Mouse (Mus musculus): ENCODE data around the gene Dusp1. TPM values are rescaled to one million over a fixed set of nuclear protein-coding genes. Genes with fewer than 3 reads are reported as not detected.

The Dusp1 gene
- polyA plus RNA-seq, 1 experiment from 2014 or later: 465 TPM

DNA sequence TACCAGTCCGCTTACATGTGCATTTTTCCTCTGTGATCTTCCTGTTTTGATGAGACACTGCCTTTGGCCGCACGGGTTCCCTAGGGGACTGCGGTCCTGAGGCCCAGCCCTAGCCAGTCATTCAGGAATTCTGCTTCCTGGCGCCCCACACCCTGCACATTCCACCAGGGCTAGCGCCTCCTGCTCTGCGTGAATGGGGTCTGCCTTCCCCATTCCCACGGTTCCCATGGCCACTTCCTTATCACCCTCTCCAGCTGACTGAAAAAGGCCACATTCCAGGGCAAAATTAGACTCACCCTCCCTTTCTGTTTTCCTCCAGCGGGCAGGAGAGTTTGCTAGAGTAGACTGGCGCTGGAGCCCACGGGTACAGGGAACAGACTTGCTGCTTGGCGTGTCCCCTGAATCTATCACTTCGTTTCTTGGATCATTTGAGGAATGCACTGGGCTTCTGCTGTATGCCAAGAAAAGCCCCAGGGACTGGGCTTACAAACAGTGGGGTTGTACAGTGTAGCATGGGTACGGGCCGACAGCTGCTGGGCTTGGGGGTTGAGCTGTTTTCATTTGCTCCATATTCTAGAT lies 22.7 kb upstream of the Dusp1 start:
- CTCF ChIA-PET: interaction anchor here (0.8 to 2.1 kb wide), 3 partner anchors 36 to 76 kb away, joined by 3 to 4 read pairs (median 3); no protein-coding TSS in a partner anchor
- H3K27me3 ChIP-seq: no peaks in the 10 kb centered on the region
- no peak for TF ChIP-seq CTCF (IDR thresholded peaks at IDR 0.05)
- POLR2A ChIA-PET: interaction anchor here (0.7 to 1.6 kb wide), 4 partner anchors 11 to 76 kb away, joined by 3 to 5 read pairs (median 3); no protein-coding TSS in a partner anchor
- ATAC-seq: peak; percentile 89
- DNase-seq (ENCODE audit: low read depth, low spot score): peak; percentile 91
- in situ Hi-C loops (cut with MboI; ENCODE audit: low pct_unique_long_range_greater_than_20kb): no loop called here

DNA sequence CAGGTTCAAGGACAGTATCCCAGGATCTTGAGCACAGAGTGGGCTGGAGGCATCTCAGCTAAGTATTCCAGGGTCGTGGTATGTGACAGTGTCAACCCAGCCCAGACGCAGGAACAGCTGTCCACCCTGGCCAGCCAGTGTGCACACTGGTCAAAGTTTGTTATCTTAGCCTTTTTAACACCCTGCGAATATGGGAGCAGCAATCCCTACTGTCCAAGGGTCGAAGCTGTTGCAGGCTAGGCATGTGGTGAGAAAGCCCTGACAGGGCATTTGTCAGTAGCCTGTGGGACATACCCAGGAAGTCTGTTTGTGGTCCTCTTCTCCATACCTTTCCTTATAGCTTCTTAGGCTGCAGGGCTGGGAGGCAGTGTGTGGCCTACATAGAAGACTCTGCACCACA lies 22.1 kb upstream of the Dusp1 start:
- no peak for TF ChIP-seq CTCF (IDR thresholded peaks at IDR 0.05)
- ATAC-seq: peak; percentile 20
- no peak for DNase-seq (ENCODE audit: low read depth, low spot score)
- ChIA-PET POLR2A (interaction anchor here (0.6 to 1.6 kb wide), 4 partner anchors 16 to 76 kb away, joined by 3 to 5 read pairs (median 4); no protein-coding TSS in a partner anchor), CTCF (interaction anchor here (0.8 to 2.1 kb wide), 3 partner anchors 37 to 75 kb away, joined by 3 to 4 read pairs (median 3); no protein-coding TSS in a partner anchor)
- in situ Hi-C loops (cut with MboI; ENCODE audit: low pct_unique_long_range_greater_than_20kb): no loop called here
- no peaks in the 10 kb centered on the region for H3K27me3 ChIP-seq

DNA sequence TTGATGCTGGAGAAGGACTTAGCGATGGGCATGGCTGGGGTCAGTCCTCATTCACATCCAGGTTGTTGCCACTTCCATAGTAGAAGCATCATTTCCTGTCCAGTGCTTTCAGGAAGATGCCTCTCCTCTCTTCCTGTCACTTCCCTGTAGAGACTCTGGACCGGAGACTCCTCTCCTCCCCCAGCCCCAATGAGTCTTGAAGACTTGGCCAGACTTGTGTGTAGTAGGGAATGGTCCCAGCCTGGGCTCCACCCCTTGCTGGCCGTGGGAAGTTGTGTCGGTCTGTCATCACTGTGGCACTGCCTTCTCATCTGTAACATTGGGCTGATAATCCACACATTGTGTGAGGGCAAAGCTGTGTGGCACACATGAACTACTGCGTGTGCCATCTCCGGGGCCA lies 21.7 kb upstream of the Dusp1 start:
- POLR2A ChIA-PET: interaction anchor here (0.6 to 1.5 kb wide), 3 partner anchors 17 to 75 kb away, joined by 3 to 5 read pairs (median 4); no protein-coding TSS in a partner anchor
- no peak for TF ChIP-seq CTCF (IDR thresholded peaks at IDR 0.05)

GRCm38 (mm10) chr17:26583056-26583455 lies 21.1 kb upstream of the Dusp1 start:
- TF ChIP-seq CTCF (IDR thresholded peaks at IDR 0.05): no peak
- in situ Hi-C loops (cut with MboI; ENCODE audit: low pct_unique_long_range_greater_than_20kb): no loop called here
- CTCF ChIA-PET: interaction anchor here (1.3 kb wide), 1 partner anchor 10 kb away, joined by 7 read pairs; no protein-coding TSS in a partner anchor
- DNase-seq (ENCODE audit: low read depth, low spot score): no peak
- POLR2A ChIA-PET: interaction anchor here (0.7 to 1.0 kb wide), 2 partner anchors 29 to 76 kb away, joined by 3 read pairs; no protein-coding TSS in a partner anchor
- ATAC-seq: no peak
- no peaks in the 10 kb centered on the region for H3K27me3 ChIP-seq

More for the DNA sequence above, 21.7 kb upstream of the Dusp1 start:
- DNase-seq (ENCODE audit: low read depth, low spot score) (no peak), ATAC-seq (no peak)
- no peaks in the 10 kb centered on the region for H3K27me3 ChIP-seq
- in situ Hi-C loops (cut with MboI; ENCODE audit: low pct_unique_long_range_greater_than_20kb): no loop called here
- CTCF ChIA-PET: interaction anchor here (2.1 kb wide), 1 partner anchor 57 kb away, joined by 4 read pairs; no protein-coding TSS in a partner anchor

DNA sequence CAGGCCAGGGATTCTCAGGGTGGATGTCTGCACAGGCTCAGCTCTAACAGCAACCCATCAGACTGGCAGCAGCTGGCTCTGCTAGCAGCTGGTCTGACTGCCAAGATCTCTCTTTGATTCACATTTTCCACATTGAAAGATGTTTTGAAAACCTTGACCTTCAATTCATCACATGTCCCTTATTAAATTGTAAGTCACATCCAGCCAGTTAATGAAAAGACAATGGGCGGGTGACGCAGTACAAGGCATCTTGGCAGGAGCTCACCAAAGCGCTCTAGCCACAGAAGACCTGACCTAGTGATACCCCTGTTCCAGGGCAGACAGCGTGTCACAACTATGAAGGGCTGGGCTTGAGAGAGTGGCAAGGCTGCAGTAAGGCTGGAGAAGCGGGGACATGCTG lies 20.4 kb upstream of the Dusp1 start:
- ATAC-seq (no peak), DNase-seq (ENCODE audit: low read depth, low spot score) (peak; percentile 57)
- CTCF ChIA-PET: interaction anchor here (1.3 kb wide), 1 partner anchor 9 kb away, joined by 7 read pairs; no protein-coding TSS in a partner anchor
- TF ChIP-seq CTCF (IDR thresholded peaks at IDR 0.05): no peak
- H3K27me3 ChIP-seq: no peaks in the 10 kb centered on the region
- in situ Hi-C loops (cut with MboI; ENCODE audit: low pct_unique_long_range_greater_than_20kb): no loop called here
- POLR2A ChIA-PET: interaction anchor here (0.6 to 1.0 kb wide), 3 partner anchors 9 to 75 kb away, joined by 3 read pairs; no protein-coding TSS in a partner anchor

- DNase-seq (ENCODE audit: low read depth, low spot score): no peak
- ATAC-seq: no peak
- ChIA-PET POLR2A (no interaction called here), CTCF (no interaction called here)
- in situ Hi-C loops (cut with MboI; ENCODE audit: low pct_unique_long_range_greater_than_20kb): no loop called here
- no peak for TF ChIP-seq CTCF (IDR thresholded peaks at IDR 0.05)
- no peaks in the 10 kb centered on the region for H3K27me3 ChIP-seq
These were observed 19.0 kb upstream of the Dusp1 start for GRCm38 (mm10) chr17:26580873-26581401.

- ChIA-PET CTCF (interaction anchor here (1.0 kb wide), 1 partner anchor 9 kb away, joined by 4 read pairs; no protein-coding TSS in a partner anchor), POLR2A (no interaction called here)
- ATAC-seq (no peak), DNase-seq (ENCODE audit: low read depth, low spot score) (no peak)
- TF ChIP-seq CTCF (IDR thresholded peaks at IDR 0.05): no peak
- in situ Hi-C loops (cut with MboI; ENCODE audit: low pct_unique_long_range_greater_than_20kb): no loop called here
- no peaks in the 10 kb centered on the region for H3K27me3 ChIP-seq
These were observed 17.5 kb upstream of the Dusp1 start for GRCm38 (mm10) chr17:26579396-26579795.

- no peaks in the 10 kb centered on the region for H3K27me3 ChIP-seq
- in situ Hi-C loops (cut with MboI; ENCODE audit: low pct_unique_long_range_greater_than_20kb): no loop called here
- ATAC-seq: no peak
- no peak for TF ChIP-seq CTCF (IDR thresholded peaks at IDR 0.05)
- ChIA-PET POLR2A (no interaction called here), CTCF (no interaction called here)
- no peak for DNase-seq (ENCODE audit: low read depth, low spot score)
These were observed 16.8 kb upstream of the Dusp1 start for GRCm38 (mm10) chr17:26578771-26579170.

- ATAC-seq (no peak), DNase-seq (ENCODE audit: low read depth, low spot score) (no peak)
- POLR2A ChIA-PET: no interaction called here
- H3K27me3 ChIP-seq: no peaks in the 10 kb centered on the region
- CTCF ChIA-PET: no interaction called here
- TF ChIP-seq CTCF (IDR thresholded peaks at IDR 0.05): no peak
- in situ Hi-C loops (cut with MboI; ENCODE audit: low pct_unique_long_range_greater_than_20kb): no loop called here
These were observed 16.2 kb upstream of the Dusp1 start for GRCm38 (mm10) chr17:26578162-26578561.

GRCm38 (mm10) chr17:26577309-26577708 lies 15.4 kb upstream of the Dusp1 start:
- no peak for TF ChIP-seq CTCF (IDR thresholded peaks at IDR 0.05)
- H3K27me3 ChIP-seq: no peaks in the 10 kb centered on the region
- DNase-seq (ENCODE audit: low read depth, low spot score): no peak
- ATAC-seq: no peak
- POLR2A ChIA-PET: no interaction called here
- CTCF ChIA-PET: interaction anchor here (1.7 kb wide), 1 partner anchor 11 kb away, joined by 3 read pairs; no protein-coding TSS in a partner anchor
- in situ Hi-C loops (cut with MboI; ENCODE audit: low pct_unique_long_range_greater_than_20kb): no loop called here

DNA sequence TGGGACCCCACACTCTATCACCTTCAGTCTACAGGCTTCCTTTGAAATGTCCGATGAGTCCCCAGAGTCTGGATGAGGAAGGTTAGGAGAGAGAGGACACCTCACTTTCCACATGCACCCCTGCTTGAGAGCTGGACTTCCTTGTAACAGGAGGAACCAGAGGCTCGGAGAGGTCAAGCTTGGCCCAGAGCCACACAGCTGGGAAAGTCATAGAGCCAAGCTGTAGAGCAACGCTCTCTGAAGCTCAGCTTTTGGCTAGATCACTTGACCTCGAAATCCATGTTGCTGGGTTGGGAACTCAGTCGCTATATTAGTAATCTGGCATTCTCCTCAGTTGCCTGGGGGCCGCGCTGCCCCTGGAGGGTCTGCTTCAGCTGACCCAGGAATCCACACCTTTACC lies 14.9 kb upstream of the Dusp1 start:
- in situ Hi-C loops (cut with MboI; ENCODE audit: low pct_unique_long_range_greater_than_20kb): no loop called here
- CTCF ChIA-PET: interaction anchor here (1.7 kb wide), 1 partner anchor 11 kb away, joined by 3 read pairs; no protein-coding TSS in a partner anchor
- H3K27me3 ChIP-seq: no peaks in the 10 kb centered on the region
- ATAC-seq (no peak), DNase-seq (ENCODE audit: low read depth, low spot score) (no peak)
- POLR2A ChIA-PET: interaction anchor here (0.7 kb wide), 1 partner anchor 15 kb away, joined by 4 read pairs; the partner anchor contains the start of genes Dusp1 and Ergic1
- no peak for TF ChIP-seq CTCF (IDR thresholded peaks at IDR 0.05)

Data from Patski (cell line).